Mouse (Mus musculus) cerebellum, adult 9-10 months (tissue): Measurements from ENCODE around the gene Tgfb2.

Experiments
- DNase-seq: peaks from one replicate; pipeline ENCODE4 v3.0.0; 2022

Gene Tgfb2

GRCm38 (mm10) chr1:186575629-186576028 lies 130.2 kb downstream of the Tgfb2 start:
- no peak for DNase-seq

- DNase-seq, result no peak
Observed at GRCm38 (mm10) chr1:186575074-186575473, 130.7 kb downstream of the Tgfb2 start.
